Mouse (Mus musculus): Measurements from ENCODE around the gene Plpp1. TPM values are rescaled to one million over a fixed set of nuclear protein-coding genes. Genes with fewer than 3 reads are reported as not detected.

Gene Plpp1
- 1.1 TPM for total RNA-seq (2023)

GRCm38 (mm10) chr13:112800597-112801380 lies at the start of gene Plpp1:
TSS of gene Plpp1 (plus strand) at chr13:112800792.

Other genes starting within 250 kb of the Plpp1 start
- not detected for gene Il31ra, start 206.4 kb upstream of the Plpp1 start, total RNA-seq (2023)
- gene Ddx4, start 148.3 kb upstream of the Plpp1 start, total RNA-seq (2023) = not detected
- 34.3 TPM for gene Slc38a9, start 140.0 kb upstream of the Plpp1 start, total RNA-seq (2023)
- gene Mtrex, start 126.6 kb downstream of the Plpp1 start, total RNA-seq (2023) = 69.9 TPM
- 13.9 TPM for gene Dhx29, start 126.7 kb downstream of the Plpp1 start, total RNA-seq (2023)
- 0.88 TPM for gene Ccno, start 187.0 kb downstream of the Plpp1 start, total RNA-seq (2023)
- gene Mcidas, start 193.1 kb downstream of the Plpp1 start, total RNA-seq (2023) = not detected
- gene Cdc20b, start 234.3 kb downstream of the Plpp1 start, total RNA-seq (2023) = not detected
- not detected for gene Gpx8, start 245.6 kb downstream of the Plpp1 start, total RNA-seq (2023)

All from CD4-positive naive resting alpha-beta T cell, adult 76 days (primary cell).